Mouse (Mus musculus): ENCODE measurements around the gene 9530053A07Rik.
A peak's percentile ranks its signal among the peaks of the same experiment; 100 is the strongest.

Gene 9530053A07Rik

GRCm38 (mm10) chr7:28169489-28170422 lies 40.5 kb downstream of the 9530053A07Rik start, which contains the start of gene Fbl:
Fbl (plus strand) TSS chr7:28169710.
- DNase-seq (ENCODE audit: low read depth, low spot score): peak; percentile 98

- no peak for DNase-seq (ENCODE audit: low read depth, low spot score)
Observed at GRCm38 (mm10) chr7:28175358-28175757, 46.1 kb downstream of the 9530053A07Rik start.

- peak; percentile 100 for DNase-seq (ENCODE audit: low read depth, low spot score)
Observed at GRCm38 (mm10) chr7:28179228-28179627, 50.0 kb downstream of the 9530053A07Rik start, which contains the start of gene Dyrk1b. Dyrk1b (plus strand) TSS chr7:28179469.

GRCm38 (mm10) chr7:28179741-28180377 lies 50.6 kb downstream of the 9530053A07Rik start:
- peak; percentile 95 for DNase-seq (ENCODE audit: low read depth, low spot score)

- no peak for DNase-seq (ENCODE audit: low read depth, low spot score)
Observed at GRCm38 (mm10) chr7:28180890-28181289, 51.6 kb downstream of the 9530053A07Rik start.

GRCm38 (mm10) chr7:28181376-28181775 lies 52.1 kb downstream of the 9530053A07Rik start:
- DNase-seq (ENCODE audit: low read depth, low spot score): no peak

GRCm38 (mm10) chr7:28182320-28182719 lies 53.1 kb downstream of the 9530053A07Rik start:
- no peak for DNase-seq (ENCODE audit: low read depth, low spot score)

GRCm38 (mm10) chr7:28185884-28186283 lies 56.6 kb downstream of the 9530053A07Rik start:
- DNase-seq (ENCODE audit: low read depth, low spot score): no peak

GRCm38 (mm10) chr7:28186631-28187030 lies 57.4 kb downstream of the 9530053A07Rik start:
- no peak for DNase-seq (ENCODE audit: low read depth, low spot score)

- no peak for DNase-seq (ENCODE audit: low read depth, low spot score)
Observed at GRCm38 (mm10) chr7:28191489-28191888, 62.2 kb downstream of the 9530053A07Rik start.

GRCm38 (mm10) chr7:28191903-28192302 lies 62.6 kb downstream of the 9530053A07Rik start:
- DNase-seq (ENCODE audit: low read depth, low spot score): no peak

- DNase-seq (ENCODE audit: low read depth, low spot score): no peak
Observed at GRCm38 (mm10) chr7:28195414-28196098, 66.3 kb downstream of the 9530053A07Rik start.

- no peak for DNase-seq (ENCODE audit: low read depth, low spot score)
Observed at GRCm38 (mm10) chr7:28196528-28196927, 67.3 kb downstream of the 9530053A07Rik start.

- no peak for DNase-seq (ENCODE audit: low read depth, low spot score)
Observed at GRCm38 (mm10) chr7:28199054-28199453, 69.8 kb downstream of the 9530053A07Rik start.

GRCm38 (mm10) chr7:28203207-28204108 lies 74.2 kb downstream of the 9530053A07Rik start:
- DNase-seq (ENCODE audit: low read depth, low spot score): no peak

- no peak for DNase-seq (ENCODE audit: low read depth, low spot score)
Observed at GRCm38 (mm10) chr7:28206044-28206600, 76.9 kb downstream of the 9530053A07Rik start.

GRCm38 (mm10) chr7:28208396-28208987 lies 79.2 kb downstream of the 9530053A07Rik start:
- peak; percentile 28 for DNase-seq (ENCODE audit: low read depth, low spot score)

GRCm38 (mm10) chr7:28208988-28209508 lies 79.8 kb downstream of the 9530053A07Rik start:
- peak; percentile 90 for DNase-seq (ENCODE audit: low read depth, low spot score)

GRCm38 (mm10) chr7:28210731-28211130 lies 81.5 kb downstream of the 9530053A07Rik start:
- DNase-seq (ENCODE audit: low read depth, low spot score): no peak

GRCm38 (mm10) chr7:28214142-28214541 lies 84.9 kb downstream of the 9530053A07Rik start:
- DNase-seq (ENCODE audit: low read depth, low spot score): peak; percentile 73

Data from CD4-positive, CD25-positive, alpha-beta regulatory T cell, adult 2 months (primary cell).